Mouse (Mus musculus): ENCODE measurements around the gene Lrrc25.

GRCm38 (mm10) chr8:70596216-70596615, 19.7 kb upstream of the Lrrc25 start:
- no peak for TF ChIP-seq TCF3 (IDR thresholded peaks at IDR 0.05; ENCODE audit: insufficient read length, low read depth)
- no peak for TF ChIP-seq POLR2A (IDR thresholded peaks at IDR 0.05; ENCODE audit: insufficient read length, low read depth)
- TF ChIP-seq USF1 (IDR thresholded peaks at IDR 0.05; ENCODE audit: low read depth), result no peak
- no peak for TF ChIP-seq MYOG (IDR thresholded peaks at IDR 0.05; ENCODE audit: control insufficient read depth in 1 of 3, insufficient read depth in 1 of 3, insufficient read length in 2 of 3, low read depth in 2 of 3)
- TF ChIP-seq REST (IDR thresholded peaks at IDR 0.05; ENCODE audit: insufficient read depth, insufficient read length), result no peak
- TF ChIP-seq MYOD1 (IDR thresholded peaks at IDR 0.05; ENCODE audit: control insufficient read depth in 1 of 3, insufficient read length in 2 of 3, low read depth in 2 of 3), result no peak
- no peak for TF ChIP-seq MAX (IDR thresholded peaks at IDR 0.05; ENCODE audit: low read depth)
- TF ChIP-seq TCF12 (IDR thresholded peaks at IDR 0.05; ENCODE audit: insufficient read depth, poor library complexity, severe bottlenecking), result no peak
- TF ChIP-seq POLR2AphosphoS2 (IDR thresholded peaks at IDR 0.05; ENCODE audit: insufficient read length, low read depth), result no peak
- no peak for TF ChIP-seq CEBPB (IDR thresholded peaks at IDR 0.05; ENCODE audit: insufficient read depth, poor library complexity, severe bottlenecking)
- no peak for TF ChIP-seq E2F4 (IDR thresholded peaks at IDR 0.05; ENCODE audit: insufficient read depth)
- no peak for TF ChIP-seq SRF (IDR thresholded peaks at IDR 0.05; ENCODE audit: control insufficient read depth, insufficient read length, low read depth)

All from myocyte (in vitro differentiated cells).